In the genomic region with DNA sequence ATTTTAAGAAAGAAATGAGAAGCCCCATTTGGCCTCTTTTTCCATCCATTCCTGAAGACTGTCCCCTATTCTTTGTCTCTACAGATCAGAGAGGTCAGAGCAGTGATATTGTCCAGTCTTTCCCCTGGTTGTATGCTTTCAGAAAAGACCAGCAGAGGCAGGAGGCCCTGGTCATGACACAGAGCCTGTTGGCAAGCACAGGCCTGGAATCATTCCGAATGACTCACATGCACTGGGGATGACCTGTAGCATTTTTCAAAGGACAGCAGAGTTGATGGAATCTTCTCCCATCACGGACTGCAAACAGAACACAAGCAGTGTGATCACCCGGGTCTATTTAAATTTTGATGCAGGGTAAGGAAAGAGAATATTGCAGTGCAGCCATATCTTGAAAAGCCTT, we compare ENCODE assay signal across 11 mouse cellular contexts. TPM values are rescaled to one million over a fixed set of nuclear protein-coding genes. Genes with fewer than 3 reads are reported as not detected.
DNase-seq lines count a peak whose midpoint lies in the region; ATAC-seq lines count a peak whose summit lies in the region.
"Had no signal": no experiment of that assay in that cellular context is flagged by ENCODE, and none has a peak within 500 bp of the region (broad histone marks: within the 10 kb centered on the region; RNA-seq: fewer than 3 reads in every experiment).

No protein-coding gene starts in this region.

- no peak overlapping the region for H3K4me3 ChIP-seq in kidney, embryonic 15.5 days (replicated peaks)
- H3K4me3 ChIP-seq in intestine, embryonic 15.5 days (replicated peaks): no peak overlapping the region
- H3K4me3 ChIP-seq: liver, embryonic 12.5 days; midbrain, embryonic 10.5 days had no signal

- H3K4me2 ChIP-seq in kidney, embryonic 15.5 days: no peak overlapping the region
- H3K4me2 ChIP-seq in intestine, embryonic 15.5 days (replicated peaks): no peak overlapping the region
- H3K4me2 ChIP-seq: liver, embryonic 12.5 days had no signal

- 75% methylated on average over 3 of the region's 3 CpGs for WGBS in kidney, embryonic 15.5 days
- WGBS in intestine, embryonic 15.5 days: 50% methylated on average over 3 of the region's 3 CpGs

- H3K9ac ChIP-seq in kidney, embryonic 15.5 days: no peak overlapping the region
- H3K9ac ChIP-seq in intestine, embryonic 15.5 days: no peak overlapping the region
- H3K9ac ChIP-seq: liver, embryonic 12.5 days had no signal

- ATAC-seq in kidney, embryonic 15.5 days (replicated peaks; ENCODE audit: low FRiP score): no peak
- no peak for ATAC-seq in intestine, embryonic 15.5 days
- ATAC-seq: hindbrain, postnatal 0 days; liver, embryonic 12.5 days had no signal

- no peaks in the 10 kb centered on the region for H3K36me3 ChIP-seq in kidney, embryonic 15.5 days
- H3K36me3 ChIP-seq in intestine, embryonic 15.5 days: no peaks in the 10 kb centered on the region
- H3K36me3 ChIP-seq: liver, embryonic 12.5 days; midbrain, embryonic 10.5 days had no signal

- no peaks in the 10 kb centered on the region for H3K27me3 ChIP-seq in kidney, embryonic 15.5 days
- no peaks in the 10 kb centered on the region for H3K27me3 ChIP-seq in intestine, embryonic 15.5 days (replicated peaks)
- H3K27me3 ChIP-seq: liver, embryonic 12.5 days had no signal

- DNase-seq in kidney, adult 11 months: peak; percentile 17
- DNase-seq in Muller cell, postnatal 12 days (ENCODE audit: inconsistent ontology term): peak; percentile 85
- DNase-seq in gastrocnemius, adult 8-10 months (ENCODE audit: low spot score in 2 of 2): peak; percentile 53
- peak; percentile 53 for DNase-seq in heart, postnatal 4 days
- DNase-seq in frontal cortex, postnatal 10 days (ENCODE audit: low spot score in 2 of 2): no peak
- no peak for DNase-seq in retina, postnatal 1 day

- no peaks in the 10 kb centered on the region for H3K9me3 ChIP-seq in kidney, embryonic 15.5 days (replicated peaks)
- H3K9me3 ChIP-seq in intestine, embryonic 15.5 days: no peaks in the 10 kb centered on the region
- H3K9me3 ChIP-seq: liver, embryonic 12.5 days; midbrain, embryonic 10.5 days had no signal

- no peak overlapping the region for H3K27ac ChIP-seq in kidney, embryonic 15.5 days
- no peak overlapping the region for H3K27ac ChIP-seq in intestine, embryonic 15.5 days
- H3K27ac ChIP-seq: hindbrain, postnatal 0 days; liver, embryonic 12.5 days; midbrain, embryonic 10.5 days had no signal

- no peaks in the 10 kb centered on the region for H3K4me1 ChIP-seq in kidney, embryonic 15.5 days
- no peaks in the 10 kb centered on the region for H3K4me1 ChIP-seq in intestine, embryonic 15.5 days (replicated peaks)
- H3K4me1 ChIP-seq: liver, embryonic 12.5 days had no signal

RNA-seq across cellular contexts. Expression of gene Nxt1, which starts 50.2 kb away (rescaled TPM):
- 97.0 and 106 TPM in 2 replicates for polyA plus RNA-seq in kidney, embryonic 15.5 days (2015; fragmentation: Nextera tagmentation; extraction: Ambion mirVana)
- 1 to 10 TPM; 6.0 to 8.0 (median 6.6) TPM for total RNA-seq in gastrocnemius, adult 8-10 months (2022)
- 10 to 100 TPM; 19.1 to 21.5 TPM for total RNA-seq in heart, postnatal 4 days (2021)
- polyA plus RNA-seq in intestine, embryonic 15.5 days (2015; fragmentation: Nextera tagmentation; extraction: Ambion mirVana): 73.1 and 73.7 TPM in 2 replicates

RNA-seq across cellular contexts. Expression of gene Gzf1, which starts 58.6 kb away (rescaled TPM):
- 21.9 and 23.5 TPM in 2 replicates for polyA plus RNA-seq in kidney, embryonic 15.5 days (2015; fragmentation: Nextera tagmentation; extraction: Ambion mirVana)
- total RNA-seq in gastrocnemius, adult 8-10 months (2022): 10 to 100 TPM; 19.2 to 27.7 (median 23.9) TPM
- total RNA-seq in heart, postnatal 4 days (2021): 10 to 100 TPM; 19.9 to 21.3 TPM
- 15.1 and 16.1 TPM in 2 replicates for polyA plus RNA-seq in intestine, embryonic 15.5 days (2015; fragmentation: Nextera tagmentation; extraction: Ambion mirVana)

Comparison
In these comparisons a context has a peak if more than half of its experiments do, and no peak if none do; other contexts are left out.
1. DNase-seq: peak in kidney, adult 11 months (single experiment), Muller cell, postnatal 12 days (single experiment), gastrocnemius, adult 8-10 months (2 of 2) and heart, postnatal 4 days (single experiment); none in frontal cortex, postnatal 10 days (0 of 2) and retina, postnatal 1 day (single experiment).